Mouse (Mus musculus): ENCODE measurements around the gene Arl4c. TPM values are rescaled to one million over a fixed set of nuclear protein-coding genes. Genes with fewer than 3 reads are reported as not detected.

Arl4c gene
- 11.0 and 12.7 TPM in 2 replicates for polyA plus RNA-seq (2014; fragmentation: Nextera tagmentation; extraction: Ambion mirVana)

DNA sequence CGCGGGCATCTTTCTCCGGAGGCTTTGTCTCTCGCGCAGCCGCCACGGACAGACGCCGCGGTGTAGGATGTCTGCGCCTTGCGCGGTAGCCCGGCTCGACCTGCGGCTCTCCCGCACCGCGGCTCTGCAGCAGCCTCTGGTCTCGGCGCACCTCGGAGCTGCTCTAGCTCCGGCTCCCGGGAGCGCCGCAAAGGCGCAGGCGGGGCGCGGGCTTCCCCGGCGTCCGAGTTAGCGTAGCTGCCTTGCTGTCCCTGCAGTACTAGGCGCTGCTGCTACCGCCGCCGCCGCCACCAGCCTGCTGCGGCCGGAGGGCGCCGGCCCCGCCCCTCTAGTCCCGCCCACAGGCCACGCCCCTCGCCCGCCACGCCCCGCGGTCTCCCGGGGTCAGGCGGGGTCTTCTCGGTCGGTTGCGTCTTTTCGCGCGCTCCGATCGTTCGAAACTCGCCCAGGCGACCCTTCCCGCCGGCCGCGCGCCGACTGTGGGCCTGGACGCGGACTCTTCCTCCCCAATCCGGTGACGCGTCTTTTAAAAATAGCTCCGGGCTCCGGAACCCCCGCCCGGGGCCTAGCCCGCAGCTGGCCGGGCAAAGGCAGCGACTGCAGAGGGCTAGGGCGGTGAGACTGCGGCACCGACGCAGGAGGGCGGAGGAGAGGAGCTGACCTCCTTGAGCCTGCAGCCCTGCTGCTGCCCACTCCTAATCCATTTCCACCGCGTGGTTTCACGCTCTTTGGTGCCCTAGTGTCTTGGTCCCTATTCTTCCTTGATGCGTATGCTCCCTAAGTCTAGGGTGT lies at the start of gene Arl4c:
Arl4c (minus strand) TSS at position 352 of the 792 bp plus-strand sequence.
- Histone ChIP-seq H3K36me3 (ENCODE audit: insufficient read depth) (peaks cover 7% of the 10 kb centered on the region; the same call in 1 of the 2 replicates), H3K9me3 (ENCODE audit: low read depth, low read length) (no peaks in the 10 kb centered on the region), H3K27ac (ENCODE audit: low read depth) (peak within 1 kb of the TSS; percentile 93), H3K4me2 (peak within 1 kb of the TSS; percentile 80), H3K4me3 (ENCODE audit: low read depth, low read length) (peak within 1 kb of the TSS; percentile 90), H3K9ac (peak within 1 kb of the TSS; percentile 93), H3K4me1 (ENCODE audit: insufficient read depth) (peaks cover 6% of the 10 kb centered on the region; the same call in 1 of the 2 replicates), H3K27me3 (ENCODE audit: insufficient read depth, low read length) (no peaks in the 10 kb centered on the region)
- WGBS: under 1% methylated on average over 79 of the region's 91 CpGs
- no peak; the same call in 1 of the 2 replicates for TF ChIP-seq CTCF (IDR thresholded peaks at IDR 0.05; ENCODE audit: low read depth)
- DNase-seq (peak; percentile 89), ATAC-seq (ENCODE audit: insufficient read depth) (peak; percentile 88)

- H3K4me1 ChIP-seq (ENCODE audit: insufficient read depth): no peaks in the 10 kb centered on the region
- H3K4me3 ChIP-seq (ENCODE audit: low read depth, low read length): no peak overlapping the region
- no peak for TF ChIP-seq CTCF (IDR thresholded peaks at IDR 0.05; ENCODE audit: low read depth)
- no peaks in the 10 kb centered on the region for H3K9me3 ChIP-seq (ENCODE audit: low read depth, low read length)
- WGBS: 83% methylated on average over 6 of the region's 6 CpGs
- H3K9ac ChIP-seq: no peak overlapping the region
- ATAC-seq (ENCODE audit: insufficient read depth) (no peak), DNase-seq (no peak)
- no peaks in the 10 kb centered on the region for H3K36me3 ChIP-seq (ENCODE audit: insufficient read depth)
- H3K27me3 ChIP-seq (ENCODE audit: insufficient read depth, low read length): no peaks in the 10 kb centered on the region
- no peak overlapping the region for H3K4me2 ChIP-seq
- H3K27ac ChIP-seq (ENCODE audit: low read depth): no peak overlapping the region
Measured at GRCm38 (mm10) chr1:88751332-88751731, 49.3 kb upstream of the Arl4c start.

DNA sequence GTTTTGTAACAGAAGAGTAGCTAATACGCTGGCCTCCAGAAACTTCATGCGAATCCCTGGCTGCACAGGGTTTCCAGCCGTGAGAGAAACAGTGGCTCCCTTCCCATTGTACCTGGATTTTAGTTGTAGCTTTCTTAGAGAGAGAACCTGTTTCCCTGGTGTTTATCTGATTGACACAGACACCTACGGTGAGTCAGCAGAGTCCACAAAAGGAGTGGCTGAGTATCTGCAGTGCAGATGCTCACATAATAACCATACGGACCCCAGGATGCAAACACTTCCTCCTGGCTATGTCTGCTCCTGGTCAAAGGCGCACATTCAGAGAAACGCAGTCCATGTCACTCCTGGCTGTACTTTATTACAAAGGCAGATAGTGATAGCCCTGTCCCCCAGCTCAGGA lies 48.6 kb upstream of the Arl4c start:
- Histone ChIP-seq H3K27me3 (ENCODE audit: insufficient read depth, low read length) (no peaks in the 10 kb centered on the region), H3K4me2 (no peak overlapping the region), H3K9me3 (ENCODE audit: low read depth, low read length) (no peaks in the 10 kb centered on the region), H3K27ac (ENCODE audit: low read depth) (no peak overlapping the region), H3K4me3 (ENCODE audit: low read depth, low read length) (no peak overlapping the region), H3K9ac (no peak overlapping the region), H3K4me1 (ENCODE audit: insufficient read depth) (no peaks in the 10 kb centered on the region), H3K36me3 (ENCODE audit: insufficient read depth) (no peaks in the 10 kb centered on the region)
- no peak for DNase-seq
- ATAC-seq (ENCODE audit: insufficient read depth): no peak
- no peak for TF ChIP-seq CTCF (IDR thresholded peaks at IDR 0.05; ENCODE audit: low read depth)
- WGBS: 78% methylated on average over 7 of the region's 7 CpGs

DNA sequence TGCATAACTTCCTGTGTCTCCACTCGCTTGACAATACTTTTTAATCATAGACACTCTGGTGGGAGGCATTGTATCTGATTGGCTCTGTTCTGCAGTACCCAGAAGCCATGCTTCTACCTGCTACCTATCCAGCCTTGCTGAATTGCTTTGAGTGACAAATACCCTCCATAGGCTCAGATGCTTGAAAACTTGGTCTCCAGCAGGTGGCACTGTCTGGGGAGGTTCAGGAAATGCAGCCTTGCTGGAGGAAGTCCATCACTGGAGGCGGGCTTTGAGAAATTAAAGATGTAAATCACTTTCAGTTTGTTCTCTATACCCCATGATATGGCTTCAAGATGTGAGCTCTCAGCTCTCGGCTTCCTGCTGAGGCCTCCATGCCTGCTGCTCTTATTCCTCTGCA lies 48.1 kb upstream of the Arl4c start:
- H3K4me1 ChIP-seq (ENCODE audit: insufficient read depth): no peaks in the 10 kb centered on the region
- TF ChIP-seq CTCF (IDR thresholded peaks at IDR 0.05; ENCODE audit: low read depth): peak; percentile 50
- H3K9me3 ChIP-seq (ENCODE audit: low read depth, low read length): no peaks in the 10 kb centered on the region
- no peaks in the 10 kb centered on the region for H3K27me3 ChIP-seq (ENCODE audit: insufficient read depth, low read length)
- no peak overlapping the region for H3K4me2 ChIP-seq
- peak; percentile 36 for DNase-seq
- H3K27ac ChIP-seq (ENCODE audit: low read depth): no peak overlapping the region
- no peaks in the 10 kb centered on the region for H3K36me3 ChIP-seq (ENCODE audit: insufficient read depth)
- 81% methylated on average over 3 of the region's 3 CpGs for WGBS
- no peak overlapping the region for H3K9ac ChIP-seq
- no peak for ATAC-seq (ENCODE audit: insufficient read depth)
- no peak overlapping the region for H3K4me3 ChIP-seq (ENCODE audit: low read depth, low read length)

DNA sequence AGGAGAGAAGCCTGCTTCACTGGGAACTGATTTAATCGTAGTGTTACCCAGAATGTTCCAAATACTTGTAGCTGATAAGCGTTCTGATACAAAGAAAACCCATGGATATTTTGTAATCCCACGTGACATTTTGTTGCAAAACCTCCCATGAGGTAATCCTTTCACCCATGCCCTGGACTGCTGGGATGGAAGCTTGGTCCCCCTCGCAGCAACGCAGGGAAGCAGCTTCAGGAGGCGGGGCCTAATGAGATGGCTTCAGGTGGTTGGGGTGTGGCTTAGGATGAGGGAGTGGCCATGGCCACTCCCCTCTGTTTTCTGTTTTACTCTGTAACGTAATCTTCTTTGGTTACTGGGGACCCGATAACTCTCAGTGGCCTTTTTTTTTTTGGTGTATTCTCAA lies 47.1 kb upstream of the Arl4c start:
- DNase-seq (no peak), ATAC-seq (ENCODE audit: insufficient read depth) (no peak)
- 63% methylated on average over 8 of the region's 8 CpGs for WGBS
- TF ChIP-seq CTCF (IDR thresholded peaks at IDR 0.05; ENCODE audit: low read depth): no peak
- Histone ChIP-seq H3K4me3 (ENCODE audit: low read depth, low read length) (no peak overlapping the region), H3K4me2 (no peak overlapping the region), H3K27me3 (ENCODE audit: insufficient read depth, low read length) (no peaks in the 10 kb centered on the region), H3K36me3 (ENCODE audit: insufficient read depth) (no peaks in the 10 kb centered on the region), H3K4me1 (ENCODE audit: insufficient read depth) (no peaks in the 10 kb centered on the region), H3K27ac (ENCODE audit: low read depth) (no peak overlapping the region), H3K9ac (no peak overlapping the region), H3K9me3 (ENCODE audit: low read depth, low read length) (no peaks in the 10 kb centered on the region)

DNA sequence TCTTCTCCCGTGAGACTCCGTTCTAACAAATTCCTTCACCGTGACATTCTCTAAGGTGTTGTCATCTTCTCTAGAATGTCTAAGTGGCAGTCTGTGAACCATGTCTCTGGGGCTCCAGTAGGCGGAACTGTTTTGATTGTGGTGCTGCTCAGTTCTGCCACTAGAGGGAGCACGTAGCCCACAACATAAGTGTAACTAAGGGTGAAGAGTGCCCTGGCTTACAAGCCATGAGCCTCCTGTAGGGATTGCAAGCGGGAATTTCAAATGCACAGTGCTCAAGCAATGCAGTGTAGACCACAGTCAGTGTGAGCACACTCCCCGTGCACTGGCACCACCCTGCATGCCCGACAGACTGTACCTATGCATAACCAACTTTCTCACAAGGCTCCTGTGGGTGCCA lies 43.2 kb upstream of the Arl4c start:
- no peak overlapping the region for H3K4me2 ChIP-seq
- H3K4me1 ChIP-seq (ENCODE audit: insufficient read depth): no peaks in the 10 kb centered on the region
- no peaks in the 10 kb centered on the region for H3K27me3 ChIP-seq (ENCODE audit: insufficient read depth, low read length)
- no peak overlapping the region for H3K9ac ChIP-seq
- H3K9me3 ChIP-seq (ENCODE audit: low read depth, low read length): no peaks in the 10 kb centered on the region
- H3K4me3 ChIP-seq (ENCODE audit: low read depth, low read length): no peak overlapping the region
- DNase-seq: peak; percentile 95
- peak; percentile 88 for ATAC-seq (ENCODE audit: insufficient read depth)
- 4% methylated on average over 8 of the region's 8 CpGs for WGBS
- TF ChIP-seq CTCF (IDR thresholded peaks at IDR 0.05; ENCODE audit: low read depth): peak; percentile 99
- no peaks in the 10 kb centered on the region for H3K36me3 ChIP-seq (ENCODE audit: insufficient read depth)
- 0 out of 2 replicates have a peak overlapping the region, but pooled peaks have one; percentile 63 for H3K27ac ChIP-seq (ENCODE audit: low read depth)

DNA sequence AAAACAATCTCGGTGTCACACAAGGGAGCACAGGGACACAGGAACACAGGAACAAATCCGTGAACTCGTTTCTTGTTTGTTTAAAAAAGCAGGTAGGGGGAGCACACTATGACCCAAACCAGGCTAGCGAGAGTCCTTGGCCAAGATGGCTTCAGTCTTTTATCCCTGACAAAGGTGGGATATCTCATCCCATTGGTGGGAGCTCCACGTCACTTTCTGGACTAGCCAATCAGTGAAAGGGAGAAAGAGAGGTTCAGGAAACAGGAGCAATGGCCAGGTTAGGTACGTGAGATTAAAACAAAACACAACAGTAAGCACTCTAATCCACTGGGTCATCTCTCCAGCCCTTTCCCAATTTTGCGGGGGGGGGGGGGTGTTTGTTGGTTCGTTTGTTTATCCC lies 42.2 kb upstream of the Arl4c start:
- Histone ChIP-seq H3K9me3 (ENCODE audit: low read depth, low read length) (no peaks in the 10 kb centered on the region), H3K27ac (ENCODE audit: low read depth) (no peak overlapping the region), H3K27me3 (ENCODE audit: insufficient read depth, low read length) (no peaks in the 10 kb centered on the region), H3K4me1 (ENCODE audit: insufficient read depth) (no peaks in the 10 kb centered on the region), H3K36me3 (ENCODE audit: insufficient read depth) (no peaks in the 10 kb centered on the region), H3K4me2 (no peak overlapping the region), H3K4me3 (ENCODE audit: low read depth, low read length) (no peak overlapping the region), H3K9ac (no peak overlapping the region)
- 59% methylated on average over 8 of the region's 8 CpGs for WGBS
- TF ChIP-seq CTCF (IDR thresholded peaks at IDR 0.05; ENCODE audit: low read depth): no peak
- ATAC-seq (ENCODE audit: insufficient read depth) (no peak), DNase-seq (no peak)

Data from lung, embryonic 14.5 days (tissue).